Mouse (Mus musculus) liver (tissue): ENCODE data around the gene Cyb561a3.
"Not testable (repeated sequence)": the region's sequence is repeated elsewhere in the genome, so short reads cannot be mapped to it uniquely, and the experiment has no call there.

ENCODE experiments used
- DNase-seq: peaks from one replicate; pipeline ENCODE4 v3.0.0-alpha.2; 2020; ENCODE audit warnings: mixed read lengths

Cyb561a3 gene

GRCm38 (mm10) chr19:10576690-10577561 lies at the start of gene Cyb561a3, which contains the start of gene Tmem138:
Gene Cyb561a3 (plus strand): TSS chr19:10577172.
Gene Tmem138 (minus strand): TSS chr19:10577362.
- DNase-seq = peak; percentile 91

GRCm38 (mm10) chr19:10530082-10530481 lies 46.9 kb upstream of the Cyb561a3 start:
- no peak for DNase-seq

- peak; percentile 48 for DNase-seq
These were observed 37.5 kb upstream of the Cyb561a3 start for GRCm38 (mm10) chr19:10539454-10539853.

- peak; percentile 88 for DNase-seq
These were observed 21.1 kb upstream of the Cyb561a3 start, which contains the start of gene Tmem216 for GRCm38 (mm10) chr19:10555624-10556510. Gene Tmem216 (minus strand): TSS chr19:10556238.

GRCm38 (mm10) chr19:10557001-10557400 lies 20.0 kb upstream of the Cyb561a3 start:
- no peak for DNase-seq

- DNase-seq = no peak
These were observed 19.5 kb upstream of the Cyb561a3 start for GRCm38 (mm10) chr19:10557430-10557829.

- not testable (repeated sequence) for DNase-seq
These were observed 19.1 kb upstream of the Cyb561a3 start for GRCm38 (mm10) chr19:10557837-10558375.

GRCm38 (mm10) chr19:10560108-10560507 lies 16.9 kb upstream of the Cyb561a3 start:
- DNase-seq = no peak

- DNase-seq = no peak
These were observed 15.2 kb upstream of the Cyb561a3 start for GRCm38 (mm10) chr19:10561558-10562314.

- no peak for DNase-seq
These were observed 14.6 kb upstream of the Cyb561a3 start for GRCm38 (mm10) chr19:10562351-10562750.

GRCm38 (mm10) chr19:10564278-10564677 lies 12.7 kb upstream of the Cyb561a3 start:
- DNase-seq = no peak

- no peak for DNase-seq
These were observed 11.8 kb upstream of the Cyb561a3 start for GRCm38 (mm10) chr19:10565217-10565616.

GRCm38 (mm10) chr19:10569627-10570026 lies 7.3 kb upstream of the Cyb561a3 start:
- no peak for DNase-seq

- DNase-seq = no peak
These were observed 3.1 kb downstream of the Cyb561a3 start for GRCm38 (mm10) chr19:10580102-10580501.

GRCm38 (mm10) chr19:10580761-10581160 lies 3.8 kb downstream of the Cyb561a3 start:
- no peak for DNase-seq

- DNase-seq = no peak
These were observed 5.0 kb downstream of the Cyb561a3 start for GRCm38 (mm10) chr19:10581984-10582383.

GRCm38 (mm10) chr19:10583550-10584146 lies 6.7 kb downstream of the Cyb561a3 start:
- no peak for DNase-seq

GRCm38 (mm10) chr19:10585112-10585511 lies 8.1 kb downstream of the Cyb561a3 start:
- no peak for DNase-seq

GRCm38 (mm10) chr19:10587231-10587630 lies 10.3 kb downstream of the Cyb561a3 start:
- no peak for DNase-seq

GRCm38 (mm10) chr19:10589127-10589857 lies 12.3 kb downstream of the Cyb561a3 start:
- DNase-seq = no peak

GRCm38 (mm10) chr19:10590301-10590700 lies 13.3 kb downstream of the Cyb561a3 start:
- DNase-seq = no peak
